Mouse (Mus musculus) cortical plate, adult 2 months (tissue): Measurements from ENCODE around the gene Spr. TPM values are rescaled to one million over a fixed set of nuclear protein-coding genes. Genes with fewer than 3 reads are reported as not detected.
A peak's percentile ranks its signal among the peaks of the same experiment; 100 is the strongest.
"Not testable (repeated sequence)": the region's sequence is repeated elsewhere in the genome, so short reads cannot be mapped to it uniquely, and the experiment has no call there.

Experiments
- H3K27ac ChIP-seq: fragments of 200-500 bp; 2 replicates; pipeline ENCODE4 v1.5.1; 2012; ENCODE audit warnings: low read length, control low read depth, inconsistent platforms; ENCODE audit not compliant: insufficient read depth
- H3K4me1 ChIP-seq: fragments of 200-500 bp; 2 replicates; pipeline ENCODE4 v1.6.1; 2011; ENCODE audit warnings: low read length; ENCODE audit not compliant: control insufficient read depth, insufficient read depth
- H3K4me3 ChIP-seq: fragments of 200-500 bp; 2 replicates; pipeline ENCODE4 v1.5.1; 2011; ENCODE audit warnings: mild to moderate bottlenecking, low read length, control low read depth; ENCODE audit not compliant: insufficient read depth
- CTCF ChIP-seq: fragments of 200-500 bp; IDR thresholded peaks from 2 replicates; pipeline ENCODE4 v1.5.1; 2011; ENCODE audit warnings: mild to moderate bottlenecking, control low read depth, low read length; ENCODE audit not compliant: insufficient read depth; ENCODE audit errors: extremely low read depth
- POLR2A ChIP-seq: fragments of 200-500 bp; IDR thresholded peaks from 2 replicates; pipeline ENCODE4 v1.6.1; 2011; ENCODE audit warnings: mild to moderate bottlenecking, low read length, control low read depth; ENCODE audit not compliant: insufficient read depth; ENCODE audit errors: extremely low read depth
- polyA plus RNA-seq: library from polyadenylated mRNA; depleted of rRNA; stranded (reverse); fragments of >200 nt; gene quantifications from 2 replicates; pipeline ENCODE4 v1.2.3, GENCODE M21; 2012

Gene Spr
- polyA plus RNA-seq, 1 experiment = 15.3 TPM

- Histone ChIP-seq H3K27ac (no peak overlapping the region), H3K4me3 (no peak overlapping the region), H3K4me1 (no peaks in the 10 kb centered on the region)
- no peak for TF ChIP-seq POLR2A
- peak; percentile 32; the same call in 1 of the 2 replicates for TF ChIP-seq CTCF
Measured at GRCm38 (mm10) chr6:85154861-85155528, 17.4 kb upstream of the Spr start.

- TF ChIP-seq CTCF (peak; percentile 93), POLR2A (no peak)
- H3K4me1 ChIP-seq = no peaks in the 10 kb centered on the region
- H3K4me3 ChIP-seq = no peak overlapping the region
Measured at GRCm38 (mm10) chr6:85153970-85154540, 16.5 kb upstream of the Spr start.

GRCm38 (mm10) chr6:85150386-85150785, 12.8 kb upstream of the Spr start:
- Histone ChIP-seq H3K4me1 (no peaks in the 10 kb centered on the region), H3K4me3 (no peak overlapping the region), H3K27ac (no peak overlapping the region)
- TF ChIP-seq POLR2A (no peak), CTCF (no peak)

More at GRCm38 (mm10) chr6:85153970-85154540, 16.5 kb upstream of the Spr start:
- no peak overlapping the region for H3K27ac ChIP-seq

- H3K4me3 ChIP-seq = no peak overlapping the region
- TF ChIP-seq POLR2A = no peak
- no peak for TF ChIP-seq CTCF
- no peaks in the 10 kb centered on the region for H3K4me1 ChIP-seq
- no peak overlapping the region for H3K27ac ChIP-seq
Measured at GRCm38 (mm10) chr6:85147636-85148035, 10.1 kb upstream of the Spr start.

- no peak for TF ChIP-seq CTCF
- TF ChIP-seq POLR2A = no peak
- Histone ChIP-seq H3K27ac (no peak overlapping the region), H3K4me1 (no peaks in the 10 kb centered on the region), H3K4me3 (no peak overlapping the region)
Measured at GRCm38 (mm10) chr6:85144466-85144865, 6.9 kb upstream of the Spr start.

GRCm38 (mm10) chr6:85141013-85141412, 3.4 kb upstream of the Spr start:
- H3K27ac ChIP-seq, H3K4me1 ChIP-seq, H3K4me3 ChIP-seq: not testable (repeated sequence)
- TF ChIP-seq CTCF = peak; percentile 65

- Histone ChIP-seq H3K4me3 (no peak overlapping the region), H3K4me1 (no peaks in the 10 kb centered on the region), H3K27ac (no peak overlapping the region)
- TF ChIP-seq CTCF = no peak
- TF ChIP-seq POLR2A = no peak
Measured at GRCm38 (mm10) chr6:85139534-85139933, 2.0 kb upstream of the Spr start.

- H3K4me3 ChIP-seq = peak overlapping the region; percentile 61
- H3K27ac ChIP-seq, H3K4me1 ChIP-seq: not testable (repeated sequence)
Measured at GRCm38 (mm10) chr6:85136784-85137183, 782 bp downstream of the Spr start.

GRCm38 (mm10) chr6:85132794-85133193, 4.8 kb downstream of the Spr start:
- H3K4me1 ChIP-seq, H3K4me3 ChIP-seq, H3K27ac ChIP-seq: not testable (repeated sequence)
- peak; percentile 42 for TF ChIP-seq CTCF

GRCm38 (mm10) chr6:85132237-85132636, 5.3 kb downstream of the Spr start:
- not testable (repeated sequence) for H3K27ac ChIP-seq, H3K4me1 ChIP-seq, H3K4me3 ChIP-seq

- no peak overlapping the region for H3K27ac ChIP-seq
- TF ChIP-seq CTCF (peak; percentile 85), POLR2A (no peak)
- no peaks in the 10 kb centered on the region for H3K4me1 ChIP-seq
- no peak overlapping the region for H3K4me3 ChIP-seq
Measured at GRCm38 (mm10) chr6:85131673-85132072, 5.9 kb downstream of the Spr start.
